Mouse (Mus musculus): ENCODE measurements around the gene Itm2c. TPM values are rescaled to one million over a fixed set of nuclear protein-coding genes. Genes with fewer than 3 reads are reported as not detected.
A peak's percentile ranks its signal among the peaks of the same experiment; 100 is the strongest.

Gene Itm2c
- polyA plus RNA-seq, 1 experiment from 2014 or later = 163 TPM

GRCm38 (mm10) chr1:85922127-85922864, 28.2 kb downstream of the Itm2c start:
- Histone ChIP-seq H3K27ac (replicated peaks) (no peak overlapping the region), H3K4me1 (peaks cover 23% of the 10 kb centered on the region), H3K4me3 (no peak overlapping the region), H3K4me2 (replicated peaks) (no peak overlapping the region), H3K27me3 (peaks cover 20% of the 10 kb centered on the region), H3K9me3 (no peaks in the 10 kb centered on the region), H3K36me3 (no peaks in the 10 kb centered on the region), H3K9ac (replicated peaks) (no peak overlapping the region)
- WGBS = 55% methylated on average over 7 of the region's 7 CpGs
- ATAC-seq (ENCODE audit: low FRiP score, low read depth) = no peak

- H3K27me3 ChIP-seq = peaks cover 20% of the 10 kb centered on the region
- H3K4me2 ChIP-seq (replicated peaks) = no peak overlapping the region
- H3K9ac ChIP-seq (replicated peaks) = no peak overlapping the region
- no peak overlapping the region for H3K4me3 ChIP-seq
- no peaks in the 10 kb centered on the region for H3K9me3 ChIP-seq
- no peak for ATAC-seq (ENCODE audit: low FRiP score, low read depth)
- WGBS = 59% methylated on average over 5 of the region's 5 CpGs
- H3K4me1 ChIP-seq = peaks cover 21% of the 10 kb centered on the region
- no peaks in the 10 kb centered on the region for H3K36me3 ChIP-seq
- H3K27ac ChIP-seq (replicated peaks) = no peak overlapping the region
Observed at GRCm38 (mm10) chr1:85922865-85923211, 28.8 kb downstream of the Itm2c start.

- H3K4me1 ChIP-seq = peaks cover 34% of the 10 kb centered on the region
- 88% methylated on average over 5 of the region's 5 CpGs for WGBS
- no peaks in the 10 kb centered on the region for H3K36me3 ChIP-seq
- H3K27ac ChIP-seq (replicated peaks) = no peak overlapping the region
- no peaks in the 10 kb centered on the region for H3K27me3 ChIP-seq
- H3K9ac ChIP-seq (replicated peaks) = no peak overlapping the region
- no peaks in the 10 kb centered on the region for H3K9me3 ChIP-seq
- no peak overlapping the region for H3K4me2 ChIP-seq (replicated peaks)
- ATAC-seq (ENCODE audit: low FRiP score, low read depth) = no peak
- H3K4me3 ChIP-seq = no peak overlapping the region
Observed at GRCm38 (mm10) chr1:85925183-85925582, 31.1 kb downstream of the Itm2c start.

GRCm38 (mm10) chr1:85928057-85928687, 34.1 kb downstream of the Itm2c start, which contains the start of gene 4933407L21Rik:
Gene 4933407L21Rik (plus strand): TSS chr1:85928483.
- Histone ChIP-seq H3K36me3 (no peaks in the 10 kb centered on the region), H3K27me3 (no peaks in the 10 kb centered on the region), H3K4me2 (replicated peaks) (0 out of 2 replicates have a peak within 1 kb of the TSS, but pooled peaks have one; percentile 12), H3K4me3 (no peak within 1 kb of the TSS), H3K9ac (replicated peaks) (no peak within 1 kb of the TSS), H3K9me3 (no peaks in the 10 kb centered on the region), H3K4me1 (peaks cover 28% of the 10 kb centered on the region), H3K27ac (replicated peaks) (peak within 1 kb of the TSS; percentile 76)
- 20% methylated on average over 4 of the region's 4 CpGs for WGBS
- ATAC-seq (ENCODE audit: low FRiP score, low read depth) = peak; percentile 88

GRCm38 (mm10) chr1:85928688-85929065, 34.6 kb downstream of the Itm2c start:
- no peaks in the 10 kb centered on the region for H3K9me3 ChIP-seq
- peak overlapping the region; percentile 76 for H3K27ac ChIP-seq (replicated peaks)
- WGBS = 69% methylated on average over 4 of the region's 4 CpGs
- H3K9ac ChIP-seq (replicated peaks) = no peak overlapping the region
- H3K4me1 ChIP-seq = peaks cover 33% of the 10 kb centered on the region
- H3K4me2 ChIP-seq (replicated peaks) = no peak overlapping the region
- H3K36me3 ChIP-seq = no peaks in the 10 kb centered on the region
- no peak overlapping the region for H3K4me3 ChIP-seq
- no peaks in the 10 kb centered on the region for H3K27me3 ChIP-seq
- ATAC-seq (ENCODE audit: low FRiP score, low read depth) = 0 out of 2 replicates have a peak, but pooled peaks have one; percentile 4

- Histone ChIP-seq H3K9me3 (no peaks in the 10 kb centered on the region), H3K36me3 (no peaks in the 10 kb centered on the region), H3K27me3 (no peaks in the 10 kb centered on the region), H3K4me3 (no peak overlapping the region), H3K9ac (replicated peaks) (no peak overlapping the region), H3K27ac (replicated peaks) (0 out of 2 replicates have a peak overlapping the region, but pooled peaks have one; percentile 76), H3K4me2 (replicated peaks) (no peak overlapping the region), H3K4me1 (peaks cover 41% of the 10 kb centered on the region)
- WGBS = 88% methylated on average over 6 of the region's 6 CpGs
- ATAC-seq (ENCODE audit: low FRiP score, low read depth) = no peak
Observed at GRCm38 (mm10) chr1:85929406-85929805, 35.3 kb downstream of the Itm2c start.

GRCm38 (mm10) chr1:85931170-85931569, 37.1 kb downstream of the Itm2c start:
- Histone ChIP-seq H3K27me3 (0 out of 2 replicates have a peak, but pooled peaks cover 4% of the 10 kb centered on the region), H3K36me3 (no peaks in the 10 kb centered on the region), H3K9me3 (no peaks in the 10 kb centered on the region), H3K4me3 (no peak overlapping the region), H3K9ac (replicated peaks) (no peak overlapping the region), H3K4me2 (replicated peaks) (no peak overlapping the region), H3K4me1 (peaks cover 43% of the 10 kb centered on the region), H3K27ac (replicated peaks) (no peak overlapping the region)
- 86% methylated on average over 5 of the region's 5 CpGs for WGBS
- ATAC-seq (ENCODE audit: low FRiP score, low read depth) = no peak

- H3K9me3 ChIP-seq = no peaks in the 10 kb centered on the region
- ATAC-seq (ENCODE audit: low FRiP score, low read depth) = peak; percentile 53
- no peaks in the 10 kb centered on the region for H3K36me3 ChIP-seq
- no peak overlapping the region for H3K4me3 ChIP-seq
- no peak overlapping the region for H3K9ac ChIP-seq (replicated peaks)
- WGBS = 26% methylated on average over 7 of the region's 7 CpGs
- H3K4me1 ChIP-seq = peaks cover 35% of the 10 kb centered on the region
- peak overlapping the region; percentile 75 for H3K27ac ChIP-seq (replicated peaks)
- H3K4me2 ChIP-seq (replicated peaks) = peak overlapping the region; percentile 40
- 0 out of 2 replicates have a peak, but pooled peaks cover 4% of the 10 kb centered on the region for H3K27me3 ChIP-seq
Observed at GRCm38 (mm10) chr1:85933226-85933625, 39.1 kb downstream of the Itm2c start.

- no peaks in the 10 kb centered on the region for H3K36me3 ChIP-seq
- H3K4me3 ChIP-seq = no peak overlapping the region
- peak; percentile 62 for ATAC-seq (ENCODE audit: low FRiP score, low read depth)
- H3K9me3 ChIP-seq = no peaks in the 10 kb centered on the region
- 0 out of 2 replicates have a peak, but pooled peaks cover 4% of the 10 kb centered on the region for H3K27me3 ChIP-seq
- 13% methylated on average over 11 of the region's 11 CpGs for WGBS
- peak overlapping the region; percentile 40 for H3K4me2 ChIP-seq (replicated peaks)
- peak overlapping the region; percentile 75 for H3K27ac ChIP-seq (replicated peaks)
- peak overlapping the region; percentile 41; the same call in 1 of the 2 replicates for H3K9ac ChIP-seq (replicated peaks)
- peaks cover 29% of the 10 kb centered on the region for H3K4me1 ChIP-seq
Observed at GRCm38 (mm10) chr1:85933631-85934465, 39.8 kb downstream of the Itm2c start.

- WGBS = 16% methylated on average over 7 of the region's 7 CpGs
- Histone ChIP-seq H3K36me3 (no peaks in the 10 kb centered on the region), H3K4me2 (replicated peaks) (no peak overlapping the region), H3K9ac (replicated peaks) (no peak overlapping the region), H3K27me3 (0 out of 2 replicates have a peak, but pooled peaks cover 4% of the 10 kb centered on the region), H3K9me3 (no peaks in the 10 kb centered on the region), H3K27ac (replicated peaks) (peak overlapping the region; percentile 75; the same call in 1 of the 2 replicates), H3K4me1 (peaks cover 22% of the 10 kb centered on the region), H3K4me3 (no peak overlapping the region)
- ATAC-seq (ENCODE audit: low FRiP score, low read depth) = no peak
Observed at GRCm38 (mm10) chr1:85934560-85934959, 40.5 kb downstream of the Itm2c start.

GRCm38 (mm10) chr1:85935148-85935852, 41.2 kb downstream of the Itm2c start:
- no peak overlapping the region for H3K27ac ChIP-seq (replicated peaks)
- no peak for ATAC-seq (ENCODE audit: low FRiP score, low read depth)
- no peaks in the 10 kb centered on the region for H3K9me3 ChIP-seq
- no peaks in the 10 kb centered on the region for H3K36me3 ChIP-seq
- no peak overlapping the region for H3K4me2 ChIP-seq (replicated peaks)
- peaks cover 22% of the 10 kb centered on the region for H3K4me1 ChIP-seq
- WGBS = 49% methylated on average over 8 of the region's 8 CpGs
- 0 out of 2 replicates have a peak, but pooled peaks cover 4% of the 10 kb centered on the region for H3K27me3 ChIP-seq
- no peak overlapping the region for H3K4me3 ChIP-seq
- H3K9ac ChIP-seq (replicated peaks) = no peak overlapping the region

Measured in midbrain, embryonic 12.5 days (tissue).